Mouse (Mus musculus) embryonic facial prominence, embryonic 11.5 days (tissue): ENCODE data around the gene Nr2f1. TPM values are rescaled to one million over a fixed set of nuclear protein-coding genes. Genes with fewer than 3 reads are reported as not detected.

Experiments used
- ATAC-seq: fragments of 200-750 bp; cut with Nextera tagmentation; replicated peaks from 2 replicates; pipeline ENCODE4 v1.8.0; 2017; ENCODE audit warnings: low read depth; ENCODE audit not compliant: insufficient number of reproducible peaks, low FRiP score, low TSS enrichment
- DNase-seq: peaks from one replicate; pipeline ENCODE4 v3.0.0-alpha.2; 2015; ENCODE audit warnings: low spot score
- H3K27ac ChIP-seq: fragments of 300-500 bp; sonication (generic); replicated peaks from 2 replicates; pipeline ENCODE4 v1.5.1; 2014; ENCODE audit warnings: mild to moderate bottlenecking, low read depth, low read length, control low read depth
- H3K27me3 ChIP-seq: fragments of 300-500 bp; sonication (generic); 2 replicates; pipeline ENCODE4 v1.6.1; 2014; ENCODE audit warnings: mild to moderate bottlenecking, low read length, moderate library complexity, mixed read lengths; ENCODE audit not compliant: control insufficient read depth, insufficient read depth
- H3K36me3 ChIP-seq: fragments of 300-500 bp; sonication (generic); replicated peaks from 2 replicates; pipeline ENCODE4 v1.6.1; 2014; ENCODE audit warnings: low read depth, mild to moderate bottlenecking, low read length, moderate library complexity, mixed read lengths; ENCODE audit not compliant: control insufficient read depth, insufficient read depth
- H3K4me1 ChIP-seq: fragments of 300-500 bp; sonication (generic); 2 replicates; pipeline ENCODE4 v1.6.1; 2014; ENCODE audit warnings: low read length, mixed read lengths; ENCODE audit not compliant: control insufficient read depth, insufficient read depth
- H3K4me2 ChIP-seq: fragments of 300-500 bp; sonication (generic); 2 replicates; pipeline ENCODE4 v1.6.1; 2014; ENCODE audit warnings: low read depth, mild to moderate bottlenecking, control low read depth, low read length, moderate library complexity
- H3K4me3 ChIP-seq: fragments of 300-500 bp; sonication (generic); 2 replicates; pipeline ENCODE4 v1.5.1; 2014; ENCODE audit warnings: low read depth, low read length, control low read depth
- H3K9ac ChIP-seq: fragments of 300-500 bp; sonication (generic); replicated peaks from 2 replicates; pipeline ENCODE4 v1.6.1; 2014; ENCODE audit warnings: mild to moderate bottlenecking, control low read depth, low read length
- H3K9me3 ChIP-seq: fragments of 300-500 bp; sonication (generic); replicated peaks from 2 replicates; pipeline ENCODE4 v1.6.1; 2016; ENCODE audit warnings: mild to moderate bottlenecking, low read length, inconsistent platforms, mixed read lengths; ENCODE audit not compliant: control insufficient read depth
- WGBS: fragments of 180-500 bp; shearing (Covaris S2); extraction: QIAGEN DNeasy Blood & Tissue Kit; methylation state at CpG from one replicate; pipeline ENCODE4 v1.1.7; 2014; 5-methylcytosine and 5-hydroxymethylcytosine counted together
- polyA plus RNA-seq: library from polyadenylated mRNA; unstranded; fragments of >200 nt; fragmentation: Nextera tagmentation; extraction: Ambion mirVana; gene quantifications from 2 replicates; pipeline ENCODE4 v1.2.1, GENCODE M21; 2014

Gene Nr2f1
- polyA plus RNA-seq, 1 experiment from 2014 or later = 57.3 TPM

GRCm38 (mm10) chr13:78202574-78203347 is 3.2 kb upstream of the Nr2f1 start:
- Histone ChIP-seq H3K4me2 (peak overlapping the region; percentile 70), H3K27ac (peak overlapping the region; percentile 90), H3K9ac (peak overlapping the region; percentile 68), H3K4me1 (no peaks in the 10 kb centered on the region; the same call in 1 of the 2 replicates), H3K27me3 (peaks cover 3% of the 10 kb centered on the region; the same call in 1 of the 2 replicates), H3K36me3 (no peaks in the 10 kb centered on the region), H3K9me3 (no peaks in the 10 kb centered on the region), H3K4me3 (peak overlapping the region; percentile 96)
- no peak for ATAC-seq
- peak; percentile 60 for DNase-seq
- under 1% methylated on average over 47 of the region's 47 CpGs for WGBS

GRCm38 (mm10) chr13:78201871-78202565 is 2.5 kb upstream of the Nr2f1 start:
- under 1% methylated on average over 22 of the region's 22 CpGs for WGBS
- Histone ChIP-seq H3K36me3 (no peaks in the 10 kb centered on the region), H3K4me3 (peak overlapping the region; percentile 96), H3K27ac (peak overlapping the region; percentile 90), H3K9me3 (no peaks in the 10 kb centered on the region), H3K27me3 (0 out of 2 replicates have a peak, but pooled peaks cover 3% of the 10 kb centered on the region), H3K9ac (peak overlapping the region; percentile 68), H3K4me1 (no peaks in the 10 kb centered on the region; the same call in 1 of the 2 replicates), H3K4me2 (peak overlapping the region; percentile 70)
- DNase-seq (no peak), ATAC-seq (peak; percentile 22; the same call in 1 of the 2 replicates)

- H3K27me3 ChIP-seq = 0 out of 2 replicates have a peak, but pooled peaks cover 3% of the 10 kb centered on the region
- no peaks in the 10 kb centered on the region for H3K9me3 ChIP-seq
- ATAC-seq (peak; percentile 46), DNase-seq (peak; percentile 93)
- H3K4me1 ChIP-seq = no peaks in the 10 kb centered on the region; the same call in 1 of the 2 replicates
- peak overlapping the region; percentile 70 for H3K4me2 ChIP-seq
- peak overlapping the region; percentile 68; the same call in 1 of the 2 replicates for H3K9ac ChIP-seq
- H3K36me3 ChIP-seq = no peaks in the 10 kb centered on the region
- under 1% methylated on average over 27 of the region's 30 CpGs for WGBS
- H3K27ac ChIP-seq = peak overlapping the region; percentile 2; the same call in 1 of the 2 replicates
- peak overlapping the region; percentile 96 for H3K4me3 ChIP-seq
Measured at GRCm38 (mm10) chr13:78200991-78201870, 1.7 kb upstream of the Nr2f1 start.

GRCm38 (mm10) chr13:78200407-78200806 is 850 bp upstream of the Nr2f1 start:
- WGBS = 0% methylated on average over 9 of the region's 9 CpGs
- ATAC-seq (peak; percentile 53), DNase-seq (peak; percentile 95)
- H3K4me2 ChIP-seq = peak overlapping the region; percentile 47
- no peaks in the 10 kb centered on the region for H3K27me3 ChIP-seq
- peak overlapping the region; percentile 32; the same call in 1 of the 2 replicates for H3K27ac ChIP-seq
- peak overlapping the region; percentile 96 for H3K4me3 ChIP-seq
- no peaks in the 10 kb centered on the region for H3K4me1 ChIP-seq
- H3K9me3 ChIP-seq = no peaks in the 10 kb centered on the region
- H3K36me3 ChIP-seq = no peaks in the 10 kb centered on the region
- no peak overlapping the region; the same call in 1 of the 2 replicates for H3K9ac ChIP-seq

GRCm38 (mm10) chr13:78198871-78199641 is 501 bp downstream of the Nr2f1 start:
- Histone ChIP-seq H3K4me1 (no peaks in the 10 kb centered on the region), H3K9ac (peak overlapping the region; percentile 100), H3K4me3 (peak overlapping the region; percentile 96), H3K36me3 (no peaks in the 10 kb centered on the region), H3K27me3 (no peaks in the 10 kb centered on the region), H3K27ac (peak overlapping the region; percentile 100), H3K4me2 (peak overlapping the region; percentile 80), H3K9me3 (no peaks in the 10 kb centered on the region)
- DNase-seq (no peak), ATAC-seq (0 out of 2 replicates have a peak, but pooled peaks have one; percentile 3)
- 0% methylated on average over 43 of the region's 92 CpGs for WGBS

GRCm38 (mm10) chr13:78198391-78198870 is 1.1 kb downstream of the Nr2f1 start:
- DNase-seq (peak; percentile 59), ATAC-seq (no peak)
- no peaks in the 10 kb centered on the region for H3K27me3 ChIP-seq
- H3K4me2 ChIP-seq = peak overlapping the region; percentile 80
- no peaks in the 10 kb centered on the region for H3K36me3 ChIP-seq
- H3K4me3 ChIP-seq = peak overlapping the region; percentile 96
- H3K9ac ChIP-seq = peak overlapping the region; percentile 100
- H3K27ac ChIP-seq = peak overlapping the region; percentile 100
- no peaks in the 10 kb centered on the region for H3K4me1 ChIP-seq
- under 1% methylated on average over 27 of the region's 63 CpGs for WGBS
- H3K9me3 ChIP-seq = no peaks in the 10 kb centered on the region
